Mouse (Mus musculus) forebrain, embryonic 10.5 days (tissue): ENCODE results near the gene Eps8l2. TPM values are rescaled to one million over a fixed set of nuclear protein-coding genes. Genes with fewer than 3 reads are reported as not detected.

ENCODE experiments used
- DNase-seq: peaks from one replicate; pipeline ENCODE4 v3.0.0-alpha.2; 2017; ENCODE audit warnings: low spot score; ENCODE audit errors: extremely low spot score
- H3K27ac ChIP-seq: fragments of 300-500 bp; sonication (generic); 2 replicates; pipeline ENCODE4 v1.5.1; 2016; ENCODE audit warnings: mild to moderate bottlenecking
- H3K27me3 ChIP-seq: fragments of 300-500 bp; sonication (generic); 2 replicates; pipeline ENCODE4 v1.6.1; 2016; ENCODE audit warnings: mild to moderate bottlenecking; ENCODE audit not compliant: poor library complexity, severe bottlenecking
- H3K36me3 ChIP-seq: fragments of 300-500 bp; sonication (generic); replicated peaks from 2 replicates; pipeline ENCODE4 v1.6.1; 2016; ENCODE audit warnings: mild to moderate bottlenecking, moderate library complexity
- H3K4me1 ChIP-seq: fragments of 300-500 bp; sonication (generic); 2 replicates; pipeline ENCODE4 v1.6.1; 2016
- H3K4me3 ChIP-seq: fragments of 300-500 bp; sonication (generic); 2 replicates; pipeline ENCODE4 v1.5.1; 2016; ENCODE audit warnings: mild to moderate bottlenecking, moderate library complexity
- H3K9me3 ChIP-seq: fragments of 300-500 bp; sonication (generic); 2 replicates; pipeline ENCODE4 v1.6.1; 2016; ENCODE audit warnings: mild to moderate bottlenecking, moderate library complexity
- WGBS: fragments of 180-500 bp; shearing (Covaris S2); methylation state at CpG from one replicate; pipeline ENCODE4 v1.1.7; 2016; 5-methylcytosine and 5-hydroxymethylcytosine counted together
- polyA plus RNA-seq: library from polyadenylated mRNA; unstranded; fragments of >200 nt; fragmentation: Nextera tagmentation; extraction: Ambion mirVana; gene quantifications from 2 replicates; pipeline ENCODE4 v1.2.1, GENCODE M21; 2016

Eps8l2 gene
- polyA plus RNA-seq: 4.2 and 4.5 TPM in 2 replicates

DNA sequence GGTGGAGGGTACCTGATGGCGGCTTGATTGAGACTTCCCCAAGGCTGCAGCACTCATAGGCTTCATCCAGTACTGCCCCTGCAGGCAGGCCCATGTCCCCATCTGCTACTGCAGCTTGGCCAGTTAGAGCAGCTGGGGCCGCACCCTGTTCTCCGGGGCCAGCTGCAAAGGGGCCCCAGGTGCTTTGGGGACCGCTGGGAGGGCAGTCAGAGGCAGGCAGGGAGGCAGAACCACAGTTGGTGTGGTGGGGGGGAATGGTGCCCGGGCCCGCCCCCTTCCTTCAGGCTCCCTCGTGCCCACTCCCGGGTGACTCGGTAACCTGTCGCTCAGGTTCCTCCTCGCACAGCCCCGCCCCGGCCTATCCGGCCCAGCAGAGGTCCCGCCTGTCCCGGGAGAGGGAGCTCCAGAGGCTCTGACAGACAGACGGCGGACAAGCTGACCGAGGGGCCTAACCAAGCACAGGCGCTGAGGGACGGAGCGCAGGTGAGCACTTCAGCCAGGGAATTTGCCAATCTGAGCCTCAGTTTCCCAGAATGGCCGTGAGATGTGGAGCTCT is at the start of gene Eps8l2:
Eps8l2 (plus strand) TSS at position 305 of the 556 bp plus-strand sequence.
- H3K27ac ChIP-seq: peak within 1 kb of the TSS; percentile 40; the same call in 1 of the 2 replicates
- peaks cover 31% of the 10 kb centered on the region for H3K4me1 ChIP-seq
- no peaks in the 10 kb centered on the region for H3K9me3 ChIP-seq
- peak within 1 kb of the TSS; percentile 32 for H3K4me3 ChIP-seq
- peaks cover 45% of the 10 kb centered on the region for H3K27me3 ChIP-seq
- peaks cover 23% of the 10 kb centered on the region for H3K36me3 ChIP-seq
- 2% methylated on average over 23 of the region's 23 CpGs for WGBS
- no peak for DNase-seq

DNA sequence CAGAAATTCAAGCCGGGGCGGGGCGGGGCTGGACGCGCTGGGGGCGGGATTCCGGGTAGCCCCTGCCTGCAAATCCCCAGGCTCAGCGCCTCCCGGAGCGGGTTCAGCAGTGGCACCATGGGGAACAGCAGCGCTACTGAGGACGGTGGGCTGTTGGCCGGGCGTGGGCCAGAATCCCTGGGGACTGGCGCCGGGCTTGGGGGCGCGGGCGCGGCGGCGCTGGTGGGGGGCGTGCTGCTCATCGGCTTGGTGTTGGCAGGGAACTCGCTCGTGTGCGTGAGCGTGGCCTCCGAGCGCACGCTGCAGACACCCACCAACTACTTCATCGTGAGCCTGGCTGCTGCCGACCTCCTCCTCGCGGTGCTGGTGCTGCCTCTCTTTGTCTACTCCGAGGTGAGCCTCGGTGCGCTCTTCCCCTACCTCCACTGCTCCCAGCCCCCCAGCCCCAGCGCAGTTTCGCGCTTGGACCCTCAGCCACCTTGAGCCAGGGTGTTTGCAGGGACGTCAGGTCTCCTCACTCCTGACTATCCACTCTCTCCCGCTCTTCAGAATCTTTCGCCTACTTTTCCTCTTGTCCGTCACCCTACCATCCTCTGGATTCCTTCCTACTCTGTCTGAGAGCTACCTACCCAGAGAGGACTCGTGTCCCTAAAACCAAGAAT is 46.6 kb upstream of the Eps8l2 start, which contains the start of gene Drd4:
Drd4 (plus strand) TSS at position 86 of the 662 bp plus-strand sequence.
- Histone ChIP-seq H3K36me3 (peaks cover 9% of the 10 kb centered on the region), H3K4me3 (peak within 1 kb of the TSS; percentile 57), H3K27ac (peak within 1 kb of the TSS; percentile 72), H3K9me3 (no peaks in the 10 kb centered on the region), H3K27me3 (peaks cover 83% of the 10 kb centered on the region), H3K4me1 (peaks cover 34% of the 10 kb centered on the region)
- WGBS: under 1% methylated on average over 46 of the region's 46 CpGs
- DNase-seq: peak; percentile 62

DNA sequence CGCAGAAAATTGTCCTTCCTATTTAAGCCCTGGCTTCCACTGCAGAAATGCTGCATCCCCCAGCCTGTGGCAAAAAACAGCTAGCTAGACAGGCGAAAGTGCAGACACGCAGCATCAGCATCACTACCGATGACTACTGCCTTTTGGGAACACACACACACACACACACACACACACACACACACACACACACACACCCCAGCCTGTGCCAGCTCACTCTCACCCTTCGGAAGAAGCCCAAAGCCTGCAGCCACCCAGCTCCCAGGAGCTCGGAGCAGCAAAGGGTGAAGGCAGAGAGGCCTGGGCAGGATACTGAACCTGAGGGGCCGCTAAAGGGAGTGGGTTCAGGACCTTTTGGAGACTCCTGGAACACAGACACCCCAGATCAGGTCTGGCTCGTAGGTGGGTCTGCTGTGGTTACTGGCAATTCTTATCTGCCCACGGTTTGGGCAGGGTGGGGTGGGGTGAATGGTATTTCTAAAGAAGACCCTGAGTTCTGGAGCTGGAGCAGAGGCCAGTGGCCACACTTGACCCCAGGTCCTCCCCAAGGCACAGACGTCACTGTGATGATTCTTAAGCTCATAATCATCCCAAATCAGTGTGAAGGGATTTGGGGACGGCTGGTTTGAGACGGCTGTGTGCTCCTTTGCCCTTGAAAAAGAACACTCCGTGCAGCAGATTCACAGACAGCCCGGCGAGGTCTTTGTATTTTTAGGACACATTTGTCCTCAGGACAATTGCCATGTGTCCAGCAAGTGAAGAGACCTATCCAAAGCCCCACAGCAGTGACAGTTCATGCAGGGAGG is 45.9 kb upstream of the Eps8l2 start:
- Histone ChIP-seq H3K27ac (no peak overlapping the region), H3K27me3 (peaks cover 83% of the 10 kb centered on the region), H3K36me3 (peaks cover 17% of the 10 kb centered on the region), H3K4me3 (peak overlapping the region; percentile 57), H3K9me3 (no peaks in the 10 kb centered on the region), H3K4me1 (peaks cover 34% of the 10 kb centered on the region)
- WGBS: 29% methylated on average over 15 of the region's 15 CpGs
- peak; percentile 38 for DNase-seq

DNA sequence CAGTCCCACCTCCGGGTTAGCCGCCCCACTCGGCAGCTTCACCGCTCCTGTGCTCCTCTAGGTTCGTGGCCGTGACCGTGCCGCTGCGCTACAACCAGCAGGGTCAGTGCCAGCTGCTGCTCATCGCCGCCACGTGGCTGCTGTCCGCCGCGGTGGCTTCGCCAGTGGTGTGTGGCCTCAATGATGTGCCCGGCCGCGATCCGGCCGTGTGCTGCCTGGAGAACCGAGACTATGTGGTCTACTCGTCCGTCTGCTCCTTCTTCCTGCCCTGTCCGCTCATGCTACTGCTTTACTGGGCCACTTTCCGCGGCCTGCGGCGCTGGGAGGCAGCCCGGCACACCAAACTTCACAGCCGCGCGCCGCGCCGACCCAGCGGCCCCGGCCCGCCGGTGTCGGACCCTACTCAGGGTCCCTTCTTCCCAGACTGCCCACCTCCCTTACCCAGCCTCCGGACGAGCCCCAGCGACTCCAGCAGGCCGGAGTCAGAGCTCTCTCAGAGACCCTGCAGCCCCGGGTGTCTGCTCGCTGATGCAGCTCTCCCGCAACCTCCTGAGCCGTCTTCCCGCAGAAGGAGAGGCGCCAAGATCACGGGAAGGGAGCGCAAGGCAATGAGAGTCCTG is 44.7 kb upstream of the Eps8l2 start:
- H3K36me3 ChIP-seq: peaks cover 26% of the 10 kb centered on the region
- under 1% methylated on average over 53 of the region's 53 CpGs for WGBS

DNA sequence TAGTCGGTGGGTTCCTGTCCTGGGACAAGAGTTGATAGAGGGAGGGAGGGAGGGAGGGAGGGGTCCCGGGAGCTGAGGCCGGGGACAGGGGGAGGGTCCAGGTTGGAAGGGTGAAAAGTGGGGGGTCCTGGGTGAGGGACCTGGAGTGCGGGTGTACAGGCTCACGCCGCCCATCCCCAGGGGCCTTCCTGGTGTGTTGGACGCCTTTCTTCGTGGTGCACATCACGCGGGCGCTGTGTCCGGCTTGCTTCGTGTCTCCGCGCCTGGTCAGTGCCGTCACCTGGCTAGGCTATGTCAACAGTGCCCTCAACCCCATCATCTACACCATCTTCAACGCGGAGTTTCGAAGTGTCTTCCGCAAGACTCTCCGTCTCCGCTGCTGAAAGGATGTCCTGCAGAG is 44.2 kb upstream of the Eps8l2 start:
- Histone ChIP-seq H3K4me1 (peaks cover 34% of the 10 kb centered on the region), H3K27ac (peak overlapping the region; percentile 6; the same call in 1 of the 2 replicates), H3K36me3 (peaks cover 31% of the 10 kb centered on the region), H3K9me3 (no peaks in the 10 kb centered on the region), H3K4me3 (peak overlapping the region; percentile 48), H3K27me3 (peaks cover 76% of the 10 kb centered on the region)
- WGBS: 5% methylated on average over 22 of the region's 22 CpGs
- peak; percentile 27 for DNase-seq

More for the DNA sequence above, 44.7 kb upstream of the Eps8l2 start:
- Histone ChIP-seq H3K27me3 (peaks cover 78% of the 10 kb centered on the region), H3K4me1 (peaks cover 34% of the 10 kb centered on the region), H3K9me3 (no peaks in the 10 kb centered on the region), H3K4me3 (peak overlapping the region; percentile 48), H3K27ac (peak overlapping the region; percentile 6; the same call in 1 of the 2 replicates)
- DNase-seq: peak; percentile 59

DNA sequence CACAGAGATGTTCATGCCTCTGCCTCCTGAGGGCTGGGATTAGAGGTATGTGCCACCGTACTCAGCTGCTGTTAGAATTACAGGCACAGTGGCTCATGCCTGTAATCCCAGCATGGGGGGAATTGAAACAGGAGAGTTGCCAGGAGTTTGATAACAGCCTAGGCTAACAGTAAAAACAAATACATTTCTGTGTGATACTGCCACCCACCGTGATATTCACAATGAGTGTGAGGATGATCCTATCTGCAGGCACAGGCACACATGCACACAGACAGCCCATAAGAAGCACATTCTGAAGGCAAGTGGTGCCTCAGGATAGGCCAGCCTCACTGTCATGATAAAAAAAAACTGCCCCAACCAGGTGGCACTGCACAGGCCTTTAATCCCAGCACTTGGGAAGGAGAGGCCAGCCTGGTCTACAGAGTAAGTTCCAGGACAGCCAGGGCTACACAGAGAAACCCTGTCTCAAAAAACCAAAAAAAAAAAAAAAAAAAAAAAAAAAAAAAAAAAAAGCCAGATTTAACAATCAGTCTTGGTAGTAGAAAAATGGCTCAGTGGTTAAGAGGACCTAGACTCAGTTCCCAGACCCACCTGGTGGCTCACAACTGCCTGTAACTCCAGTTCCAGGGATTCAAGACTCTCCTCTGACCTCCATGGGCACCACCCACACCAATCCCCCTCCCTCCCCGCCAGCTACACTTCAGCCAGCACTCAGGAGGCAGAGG is 40.6 kb upstream of the Eps8l2 start:
- H3K4me1 ChIP-seq: peaks cover 15% of the 10 kb centered on the region
- H3K9me3 ChIP-seq: no peaks in the 10 kb centered on the region
- H3K4me3 ChIP-seq: no peak overlapping the region
- peaks cover 67% of the 10 kb centered on the region for H3K36me3 ChIP-seq
- H3K27ac ChIP-seq: no peak overlapping the region
- DNase-seq: no peak
- 89% methylated on average over 3 of the region's 3 CpGs for WGBS
- H3K27me3 ChIP-seq: peaks cover 40% of the 10 kb centered on the region

DNA sequence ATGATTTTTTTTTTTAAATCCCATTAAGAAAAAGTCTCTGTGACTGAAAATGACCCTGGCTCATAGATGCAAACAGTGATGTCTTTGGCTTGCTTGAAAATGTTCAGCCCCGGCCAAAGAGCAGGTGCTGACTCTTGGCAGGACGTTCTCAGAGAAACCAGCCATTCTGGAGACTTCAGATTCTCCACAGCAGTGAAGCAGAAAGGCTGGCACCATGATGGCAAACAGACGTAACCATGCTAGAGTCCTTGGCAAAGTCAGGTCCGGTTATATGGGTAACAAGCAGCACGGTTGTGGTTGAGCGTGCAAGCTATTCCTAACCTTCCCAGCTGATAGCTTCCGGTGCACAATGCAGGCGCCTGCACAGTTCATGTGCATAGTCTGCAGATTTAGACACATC is 39.5 kb upstream of the Eps8l2 start:
- peaks cover 7% of the 10 kb centered on the region for H3K4me1 ChIP-seq
- H3K9me3 ChIP-seq: no peaks in the 10 kb centered on the region
- peaks cover 78% of the 10 kb centered on the region for H3K36me3 ChIP-seq
- DNase-seq: no peak
- H3K4me3 ChIP-seq: no peak overlapping the region
- no peak overlapping the region for H3K27ac ChIP-seq
- peaks cover 29% of the 10 kb centered on the region for H3K27me3 ChIP-seq
- 93% methylated on average over 8 of the region's 8 CpGs for WGBS

DNA sequence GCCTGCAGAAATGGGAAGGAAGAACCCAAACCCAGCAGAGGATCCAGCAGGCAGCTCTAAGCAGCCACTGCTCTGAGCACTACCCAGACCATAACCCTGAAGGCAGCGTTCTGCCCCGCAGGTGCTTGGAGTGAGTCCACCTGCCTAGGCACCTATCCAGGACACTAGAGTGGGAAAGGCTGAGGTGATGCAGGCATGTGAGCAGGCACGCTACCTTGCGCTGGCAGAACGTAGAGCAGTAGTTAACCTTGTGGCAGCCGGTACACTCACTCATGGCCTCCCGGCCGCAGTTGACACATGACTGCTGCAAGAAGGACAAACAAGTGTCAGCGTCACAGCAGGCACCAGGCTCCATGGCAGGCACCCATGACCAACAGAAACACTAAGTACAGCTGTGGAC is 37.3 kb upstream of the Eps8l2 start:
- Histone ChIP-seq H3K9me3 (no peaks in the 10 kb centered on the region), H3K4me3 (no peak overlapping the region), H3K4me1 (no peaks in the 10 kb centered on the region), H3K27ac (no peak overlapping the region), H3K36me3 (peaks cover 97% of the 10 kb centered on the region), H3K27me3 (peaks cover 7% of the 10 kb centered on the region)
- 96% methylated on average over 9 of the region's 9 CpGs for WGBS
- DNase-seq: no peak

DNA sequence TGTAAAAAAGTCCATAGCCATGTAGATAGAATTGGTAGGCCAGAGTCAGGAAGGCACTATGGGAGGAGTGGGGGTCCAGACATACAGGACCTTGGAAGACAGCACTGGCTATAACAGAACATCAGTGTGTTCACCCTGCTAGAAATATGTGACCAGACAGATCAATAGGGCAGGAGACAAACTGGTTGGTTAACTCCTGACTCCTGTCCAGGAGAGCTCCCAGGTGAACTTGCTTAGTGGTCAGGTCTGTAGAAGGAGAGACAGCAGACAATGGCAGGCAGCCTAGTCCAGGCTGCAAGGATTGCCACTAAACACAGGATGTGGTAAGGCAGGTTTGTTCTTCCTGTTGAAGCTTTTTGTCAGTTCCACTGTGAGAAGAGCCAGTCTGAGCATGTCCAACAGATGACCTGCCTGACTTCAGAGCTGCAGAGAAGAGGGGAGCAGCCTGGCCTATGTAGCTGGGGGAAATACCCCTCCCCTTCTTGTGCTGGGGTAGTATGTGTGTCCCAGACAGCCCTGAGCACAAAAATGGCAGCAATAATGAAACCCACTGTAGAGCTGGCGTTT is 35.9 kb upstream of the Eps8l2 start:
- H3K9me3 ChIP-seq: no peaks in the 10 kb centered on the region
- DNase-seq: no peak
- 80% methylated on average over 1 of the region's 1 CpGs for WGBS
- H3K4me3 ChIP-seq: no peak overlapping the region
- peaks cover 97% of the 10 kb centered on the region for H3K36me3 ChIP-seq
- no peak overlapping the region for H3K27ac ChIP-seq
- H3K27me3 ChIP-seq: no peaks in the 10 kb centered on the region
- H3K4me1 ChIP-seq: no peaks in the 10 kb centered on the region

DNA sequence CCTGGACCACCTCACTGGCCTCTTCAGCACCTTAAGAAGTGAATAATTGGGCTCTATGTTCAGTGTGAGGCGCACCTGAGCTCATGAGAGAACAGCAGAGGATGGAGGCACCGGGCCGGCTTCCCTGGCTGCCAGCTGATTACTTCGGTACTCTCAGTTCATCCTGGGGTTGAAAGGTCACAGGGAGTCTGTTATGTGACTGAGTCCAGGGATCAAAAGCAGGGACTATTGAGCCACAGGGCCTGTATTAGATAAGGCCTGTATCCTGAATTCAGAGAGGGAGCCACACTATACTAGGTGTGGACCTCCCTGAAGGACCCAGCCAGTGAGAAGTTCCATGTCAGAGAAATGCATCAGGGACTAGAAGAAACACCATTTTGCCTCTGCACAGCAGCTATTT is 34.1 kb upstream of the Eps8l2 start:
- no peak for DNase-seq
- Histone ChIP-seq H3K27me3 (no peaks in the 10 kb centered on the region), H3K36me3 (peaks cover 100% of the 10 kb centered on the region), H3K27ac (no peak overlapping the region), H3K9me3 (no peaks in the 10 kb centered on the region), H3K4me3 (no peak overlapping the region), H3K4me1 (no peaks in the 10 kb centered on the region)
- 89% methylated on average over 4 of the region's 4 CpGs for WGBS

DNA sequence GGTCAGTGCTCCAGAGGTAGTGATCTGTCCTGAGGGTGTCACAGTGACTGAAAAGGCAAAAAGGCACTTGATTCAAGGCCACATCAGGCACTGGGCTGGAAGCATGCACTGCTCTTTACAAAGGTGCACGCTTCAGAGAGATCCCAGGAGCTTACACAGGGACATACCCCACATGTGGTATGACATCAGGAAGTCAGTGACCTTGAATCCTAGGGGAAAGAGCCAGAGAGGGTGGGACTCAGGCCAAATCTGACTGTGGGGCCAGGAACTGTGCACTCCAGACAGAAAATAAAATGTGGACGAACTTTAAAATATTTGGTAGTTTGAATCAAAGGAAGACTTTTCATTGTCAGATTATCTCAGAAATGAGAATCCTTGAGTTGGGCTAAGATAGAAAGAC is 24.3 kb upstream of the Eps8l2 start:
- H3K9me3 ChIP-seq: no peaks in the 10 kb centered on the region
- H3K4me1 ChIP-seq: no peaks in the 10 kb centered on the region
- H3K27ac ChIP-seq: no peak overlapping the region
- WGBS: 96% methylated on average over 2 of the region's 2 CpGs
- H3K27me3 ChIP-seq: no peaks in the 10 kb centered on the region
- peaks cover 100% of the 10 kb centered on the region for H3K36me3 ChIP-seq
- DNase-seq: no peak
- no peak overlapping the region for H3K4me3 ChIP-seq

DNA sequence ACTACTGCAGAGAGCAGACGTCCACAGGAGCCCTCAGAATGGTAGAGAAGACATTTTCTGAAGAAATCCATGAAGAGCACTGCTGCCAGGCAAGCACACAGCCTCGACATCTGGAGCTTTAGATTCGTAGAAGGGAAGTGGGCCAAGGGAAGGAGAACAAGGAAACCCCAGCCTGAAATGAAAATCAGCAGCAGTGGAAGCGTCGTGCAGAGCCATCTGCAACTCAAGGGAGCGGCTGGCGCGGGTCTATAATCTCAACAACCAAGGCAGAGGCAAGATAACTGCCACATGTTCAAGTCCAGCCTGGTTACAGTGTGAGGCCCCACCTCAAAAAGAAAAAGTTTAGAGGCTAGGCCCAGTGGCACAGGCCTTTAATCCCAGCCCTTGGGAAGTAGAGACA is 23.6 kb upstream of the Eps8l2 start:
- Histone ChIP-seq H3K9me3 (no peaks in the 10 kb centered on the region), H3K4me3 (no peak overlapping the region), H3K36me3 (peaks cover 100% of the 10 kb centered on the region), H3K4me1 (no peaks in the 10 kb centered on the region), H3K27me3 (no peaks in the 10 kb centered on the region), H3K27ac (no peak overlapping the region)
- DNase-seq: no peak
- WGBS: 90% methylated on average over 8 of the region's 8 CpGs
